Mouse (Mus musculus) lung, embryonic 14.5 days (tissue): ENCODE measurements at regions not wholly inside any gene's neighbourhood (a gene's known extent, or its start where the extent isn't known, plus 50 kb on each side); places are given as distances from the start of the nearest gene placed in this dataset.

Experiments
- ATAC-seq: fragments of 200-750 bp; cut with Nextera tagmentation; 2 replicates; pipeline ENCODE4 v1.8.0; 2017; ENCODE audit warnings: mild to moderate bottlenecking, moderate TSS enrichment, moderate library complexity; ENCODE audit not compliant: insufficient read depth
- DNase-seq: peaks from one replicate; pipeline ENCODE4 v3.0.0-alpha.2; 2015
- H3K27ac ChIP-seq: fragments of 300-500 bp; sonication (generic); 2 replicates; pipeline ENCODE4 v1.5.1; 2014; ENCODE audit warnings: low read depth, mild to moderate bottlenecking, moderate library complexity
- H3K27me3 ChIP-seq: fragments of 300-500 bp; sonication (generic); 2 replicates; pipeline ENCODE4 v1.6.1; 2014; ENCODE audit warnings: low read length, control low read depth; ENCODE audit not compliant: insufficient read depth
- H3K36me3 ChIP-seq: fragments of 300-500 bp; sonication (generic); 2 replicates; pipeline ENCODE4 v1.6.1; 2014; ENCODE audit warnings: control low read depth; ENCODE audit not compliant: insufficient read depth
- H3K4me1 ChIP-seq: fragments of 300-500 bp; sonication (generic); 2 replicates; pipeline ENCODE4 v1.6.1; 2014; ENCODE audit warnings: antibody characterized with exemption, control low read depth; ENCODE audit not compliant: insufficient read depth
- H3K4me2 ChIP-seq: fragments of 300-500 bp; sonication (generic); 2 replicates; pipeline ENCODE4 v1.6.1; 2014; ENCODE audit warnings: mild to moderate bottlenecking
- H3K4me3 ChIP-seq: fragments of 300-500 bp; sonication (generic); 2 replicates; pipeline ENCODE4 v1.5.1; 2014; ENCODE audit warnings: low read depth, low read length
- H3K9ac ChIP-seq: fragments of 300-500 bp; sonication (generic); 2 replicates; pipeline ENCODE4 v1.6.1; 2014
- H3K9me3 ChIP-seq: fragments of 300-500 bp; sonication (generic); 2 replicates; pipeline ENCODE4 v1.6.1; 2016; ENCODE audit warnings: low read depth, low read length, control low read depth
- CTCF ChIP-seq: IDR thresholded peaks from 2 replicates; pipeline ENCODE4 v1.5.1; 2016; ENCODE audit warnings: antibody characterized with exemption, low read depth
- whole genome bisulfite sequencing: fragments of 180-500 bp; shearing (Covaris S2); extraction: QIAGEN DNeasy Blood & Tissue Kit; methylation state at CpG from one replicate; pipeline ENCODE4 v1.1.7; 2014; 5-methylcytosine and 5-hydroxymethylcytosine counted together

GRCm38 (mm10) chr6:147755750-147756523 is 280.3 kb downstream of the Ccdc91 start:
- DNase-seq (no peak), ATAC-seq (no peak)
- Histone ChIP-seq H3K4me2 (no peak overlapping the region), H3K36me3 (no peaks in the 10 kb centered on the region), H3K27ac (no peak overlapping the region), H3K4me3 (no peak overlapping the region), H3K9ac (no peak overlapping the region), H3K27me3 (no peaks in the 10 kb centered on the region), H3K4me1 (no peaks in the 10 kb centered on the region), H3K9me3 (no peaks in the 10 kb centered on the region)
- WGBS, result 81% methylated on average over 7 of the region's 7 CpGs
- TF ChIP-seq CTCF, result no peak

GRCm38 (mm10) chr6:147759485-147759884 is 283.9 kb downstream of the Ccdc91 start:
- H3K9me3 ChIP-seq, result no peaks in the 10 kb centered on the region
- WGBS, result 73% methylated on average over 7 of the region's 7 CpGs
- no peak overlapping the region for H3K9ac ChIP-seq
- no peak overlapping the region for H3K27ac ChIP-seq
- no peaks in the 10 kb centered on the region for H3K27me3 ChIP-seq
- H3K4me2 ChIP-seq, result no peak overlapping the region
- H3K36me3 ChIP-seq, result no peaks in the 10 kb centered on the region
- TF ChIP-seq CTCF, result no peak
- H3K4me3 ChIP-seq, result no peak overlapping the region
- no peaks in the 10 kb centered on the region for H3K4me1 ChIP-seq
- ATAC-seq (no peak), DNase-seq (no peak)

GRCm38 (mm10) chr6:147760113-147760512 is 284.5 kb downstream of the Ccdc91 start:
- H3K36me3 ChIP-seq, result no peaks in the 10 kb centered on the region
- ATAC-seq (no peak), DNase-seq (no peak)
- no peaks in the 10 kb centered on the region for H3K9me3 ChIP-seq
- no peaks in the 10 kb centered on the region for H3K4me1 ChIP-seq
- no peak overlapping the region for H3K27ac ChIP-seq
- H3K9ac ChIP-seq, result no peak overlapping the region
- H3K27me3 ChIP-seq, result no peaks in the 10 kb centered on the region
- 70% methylated on average over 2 of the region's 2 CpGs for WGBS
- H3K4me3 ChIP-seq, result no peak overlapping the region
- no peak for TF ChIP-seq CTCF
- H3K4me2 ChIP-seq, result no peak overlapping the region

GRCm38 (mm10) chr6:147765241-147765640 is 281.8 kb upstream of the Far2 start:
- DNase-seq (no peak), ATAC-seq (no peak)
- H3K4me2 ChIP-seq, result no peak overlapping the region
- H3K36me3 ChIP-seq, result no peaks in the 10 kb centered on the region
- H3K27me3 ChIP-seq, result no peaks in the 10 kb centered on the region
- TF ChIP-seq CTCF, result no peak
- H3K4me3 ChIP-seq, result no peak overlapping the region
- no peaks in the 10 kb centered on the region for H3K9me3 ChIP-seq
- H3K27ac ChIP-seq, result no peak overlapping the region
- no peaks in the 10 kb centered on the region for H3K4me1 ChIP-seq
- no peak overlapping the region for H3K9ac ChIP-seq
- 62% methylated on average over 1 of the region's 1 CpGs for WGBS

- TF ChIP-seq CTCF, result no peak
- ATAC-seq (no peak), DNase-seq (no peak)
- Histone ChIP-seq H3K4me1 (no peaks in the 10 kb centered on the region; the same call in 1 of the 2 replicates), H3K27me3 (no peaks in the 10 kb centered on the region), H3K36me3 (no peaks in the 10 kb centered on the region), H3K4me2 (no peak overlapping the region), H3K27ac (no peak overlapping the region), H3K9ac (no peak overlapping the region), H3K4me3 (no peak overlapping the region), H3K9me3 (no peaks in the 10 kb centered on the region)
- WGBS, result 76% methylated on average over 5 of the region's 5 CpGs
Observed at GRCm38 (mm10) chr6:147769180-147769579, 277.9 kb upstream of the Far2 start.

GRCm38 (mm10) chr6:147770034-147770433 is 277.0 kb upstream of the Far2 start:
- no peaks in the 10 kb centered on the region for H3K9me3 ChIP-seq
- no peak for ATAC-seq
- H3K27me3 ChIP-seq, result no peaks in the 10 kb centered on the region
- H3K9ac ChIP-seq, result no peak overlapping the region
- no peaks in the 10 kb centered on the region; the same call in 1 of the 2 replicates for H3K4me1 ChIP-seq
- TF ChIP-seq CTCF, result no peak
- no peak overlapping the region for H3K27ac ChIP-seq
- H3K4me2 ChIP-seq, result no peak overlapping the region
- H3K36me3 ChIP-seq, result no peaks in the 10 kb centered on the region
- no peak overlapping the region for H3K4me3 ChIP-seq
- no peak for DNase-seq

- no peak overlapping the region for H3K9ac ChIP-seq
- H3K27ac ChIP-seq, result no peak overlapping the region
- H3K36me3 ChIP-seq, result no peaks in the 10 kb centered on the region
- H3K4me2 ChIP-seq, result no peak overlapping the region
- 14% methylated on average over 4 of the region's 4 CpGs for WGBS
- peak; percentile 62 for DNase-seq
- peak; percentile 58; the same call in 1 of the 2 replicates for ATAC-seq
- no peak for TF ChIP-seq CTCF
- no peaks in the 10 kb centered on the region for H3K9me3 ChIP-seq
- H3K4me1 ChIP-seq, result no peaks in the 10 kb centered on the region; the same call in 1 of the 2 replicates
- H3K27me3 ChIP-seq, result no peaks in the 10 kb centered on the region
- no peak overlapping the region for H3K4me3 ChIP-seq
Observed at GRCm38 (mm10) chr6:147771411-147771810, 275.6 kb upstream of the Far2 start.

GRCm38 (mm10) chr6:147773904-147774303 is 273.2 kb upstream of the Far2 start:
- 79% methylated on average over 10 of the region's 10 CpGs for WGBS
- Histone ChIP-seq H3K36me3 (no peaks in the 10 kb centered on the region), H3K4me2 (no peak overlapping the region), H3K9me3 (no peaks in the 10 kb centered on the region), H3K27ac (no peak overlapping the region), H3K4me1 (no peaks in the 10 kb centered on the region; the same call in 1 of the 2 replicates), H3K4me3 (no peak overlapping the region), H3K27me3 (no peaks in the 10 kb centered on the region), H3K9ac (no peak overlapping the region)
- ATAC-seq (no peak), DNase-seq (no peak)
- TF ChIP-seq CTCF, result no peak
